Mouse (Mus musculus) heart, embryonic 13.5 days (tissue): ENCODE data around the gene Gtf2h2. TPM values are rescaled to one million over a fixed set of nuclear protein-coding genes. Genes with fewer than 3 reads are reported as not detected.

ENCODE experiments used
- polyA plus RNA-seq: library from polyadenylated mRNA; unstranded; fragments of >200 nt; fragmentation: Nextera tagmentation; extraction: Ambion mirVana; gene quantifications from 2 replicates; pipeline ENCODE4 v1.2.1, GENCODE M21; 2015

Gtf2h2 gene
- polyA plus RNA-seq, 1 experiment from 2014 or later: 44.9 TPM

Other genes with a start within 250 kb of the Gtf2h2 start
- gene Naip5, start 246.3 kb downstream of the Gtf2h2 start, polyA plus RNA-seq: 0.10 and 0.19 TPM in 2 replicates
- 0.05 and 0.08 TPM in 2 replicates for gene Naip6, start 174.9 kb downstream of the Gtf2h2 start, polyA plus RNA-seq
- not detected in 2 replicates for gene Naip1, start 39.7 kb downstream of the Gtf2h2 start, polyA plus RNA-seq
- 2.5 and 2.6 TPM in 2 replicates for gene Ocln, start 60.1 kb upstream of the Gtf2h2 start, polyA plus RNA-seq
- 4.0 TPM in 2 replicates for gene Marveld2, start 124.4 kb upstream of the Gtf2h2 start, polyA plus RNA-seq
- 230 and 262 TPM in 2 replicates for gene Ak6, start 158.4 kb upstream of the Gtf2h2 start, polyA plus RNA-seq
- 22.2 and 22.9 TPM in 2 replicates for gene Rad17, start 158.5 kb upstream of the Gtf2h2 start, polyA plus RNA-seq
- gene Taf9, start 159.0 kb upstream of the Gtf2h2 start, polyA plus RNA-seq: 7.1 and 7.8 TPM in 2 replicates
- gene Ccdc125, start 177.1 kb upstream of the Gtf2h2 start, polyA plus RNA-seq: 3.8 and 4.1 TPM in 2 replicates
- 64.1 and 69.7 TPM in 2 replicates for gene Cdk7, start 238.4 kb upstream of the Gtf2h2 start, polyA plus RNA-seq